Mouse (Mus musculus) urinary bladder, postnatal 10 days (tissue): ENCODE results near the gene Plxdc2.

Experiments
- DNase-seq: peaks from one replicate; pipeline ENCODE4 v3.0.0; 2022; ENCODE audit warnings: low spot score

Plxdc2 gene

DNA sequence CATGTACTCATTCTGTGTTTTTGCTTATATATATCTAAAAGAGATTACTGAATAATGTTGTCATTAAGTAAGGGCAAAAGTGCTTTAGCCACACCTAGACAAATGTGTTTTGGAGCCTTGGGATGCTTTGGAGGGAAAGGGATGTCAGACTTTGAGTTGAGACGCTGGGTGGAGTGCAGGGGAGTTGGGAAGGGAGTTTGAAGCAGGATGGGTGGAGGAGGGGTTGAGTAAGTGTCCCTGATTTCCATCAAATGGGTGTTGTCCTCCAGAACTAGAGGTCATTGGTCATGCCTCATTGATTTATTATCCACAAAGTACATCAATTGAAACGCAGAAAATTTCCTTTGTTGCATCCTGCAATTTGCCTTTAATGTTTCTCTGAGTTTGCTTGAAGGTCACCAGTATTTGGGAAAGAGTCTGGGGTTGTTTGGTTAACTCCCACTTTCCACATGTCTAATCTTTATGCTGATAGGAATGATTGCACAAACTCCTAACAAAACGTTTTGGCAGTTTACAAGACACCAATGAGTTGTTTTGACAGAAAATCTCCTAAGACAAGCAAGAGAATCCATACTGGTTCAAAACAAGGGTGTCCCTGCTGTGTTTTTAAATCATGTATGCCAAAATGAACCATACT, 58.4 kb downstream of the Plxdc2 start:
- no peak for DNase-seq

DNA sequence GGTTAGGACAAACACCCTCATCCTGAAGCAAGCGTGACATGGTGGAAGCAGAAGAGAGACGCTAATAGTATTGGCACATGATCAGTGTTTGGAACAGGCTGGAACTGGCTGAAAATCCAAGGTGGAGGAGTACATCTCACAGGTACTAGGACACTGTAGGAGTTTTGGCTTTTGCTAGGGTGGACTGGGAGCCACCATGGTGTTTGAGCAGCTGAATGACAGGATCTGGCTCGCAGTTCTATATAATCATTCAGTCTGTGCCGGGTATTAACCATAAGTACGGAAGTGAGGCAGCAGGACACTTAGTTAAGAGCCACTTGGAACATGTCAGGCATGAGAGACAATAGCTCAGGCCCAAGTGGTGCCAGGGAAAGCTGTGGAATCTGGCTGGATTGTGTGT, 82.9 kb downstream of the Plxdc2 start:
- DNase-seq: no peak

DNA sequence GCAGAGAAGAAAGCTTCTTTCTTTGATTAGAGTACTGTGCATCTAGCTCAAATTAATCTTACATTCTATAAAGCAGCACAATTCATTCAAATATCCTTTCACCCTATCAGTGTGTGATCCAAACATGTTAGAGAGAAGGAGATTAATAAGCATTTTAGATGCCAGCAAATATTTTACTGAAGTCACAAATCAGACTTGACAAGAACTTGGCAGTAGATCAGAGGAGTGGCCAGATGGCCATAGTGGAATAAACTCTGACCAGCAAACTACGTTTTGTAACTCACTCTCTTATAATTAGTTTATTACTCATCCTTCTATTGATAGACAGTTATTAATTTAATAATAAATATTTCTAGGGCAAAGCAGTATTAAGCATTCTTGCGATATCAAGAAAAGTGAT, 86.5 kb downstream of the Plxdc2 start:
- DNase-seq: no peak

DNA sequence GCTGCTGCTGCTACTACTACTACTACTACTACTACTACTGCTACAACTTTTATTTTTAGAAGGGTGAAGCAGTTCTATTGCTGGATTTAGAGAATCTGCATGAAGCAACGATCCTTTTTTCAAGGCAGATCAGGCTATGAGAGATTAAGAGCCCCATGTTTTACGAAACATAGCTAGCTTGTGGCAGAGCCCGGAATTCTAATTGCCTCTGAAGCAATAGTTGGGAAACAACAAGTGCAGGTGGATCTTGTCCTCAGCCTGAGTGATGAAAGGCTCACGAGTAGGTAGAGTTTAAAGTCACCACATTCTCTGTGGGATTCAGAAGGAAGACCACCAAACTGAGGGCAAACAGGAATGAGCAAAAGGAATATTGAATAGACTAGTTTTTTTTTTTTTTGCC, 91.8 kb downstream of the Plxdc2 start:
- DNase-seq: no peak

DNA sequence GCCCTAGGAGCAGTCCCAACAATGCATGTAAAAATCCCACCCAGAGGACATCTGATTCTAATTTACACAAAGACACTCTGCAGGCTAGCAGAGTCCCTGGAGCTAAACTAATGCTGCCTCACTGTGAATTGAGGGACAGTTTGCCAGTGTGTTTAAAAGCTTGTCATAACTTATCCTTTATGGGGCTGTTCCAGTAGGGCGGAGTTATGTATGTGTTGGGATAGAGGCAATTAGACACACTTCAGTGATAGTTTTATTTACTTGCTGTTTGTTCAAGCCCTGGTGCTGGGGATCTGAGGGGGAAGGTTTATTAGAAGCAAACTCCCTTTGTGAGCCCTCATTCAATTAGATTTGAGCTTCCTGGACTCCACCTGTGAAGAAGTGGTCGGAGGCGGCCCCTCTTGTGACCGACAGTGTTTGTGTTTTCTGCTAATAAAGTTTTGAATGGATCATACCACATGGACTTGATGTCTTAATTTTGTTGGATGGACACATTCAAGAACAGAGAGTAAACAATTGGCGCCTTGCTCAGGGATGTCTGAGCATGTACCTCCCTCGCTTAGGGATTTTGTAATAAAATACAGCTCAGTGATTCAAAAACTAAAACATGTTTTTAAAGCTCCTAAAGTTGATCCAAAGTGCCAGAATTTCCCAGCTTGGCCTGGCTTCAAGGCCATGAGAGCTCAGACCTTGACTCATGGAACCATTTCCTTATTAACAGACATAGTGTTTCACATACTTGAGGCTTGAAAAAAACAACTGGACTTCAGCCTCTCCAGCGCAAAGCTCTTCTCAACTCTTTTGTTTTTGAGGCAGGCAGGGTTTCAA, 94.9 kb downstream of the Plxdc2 start:
- DNase-seq: no peak

DNA sequence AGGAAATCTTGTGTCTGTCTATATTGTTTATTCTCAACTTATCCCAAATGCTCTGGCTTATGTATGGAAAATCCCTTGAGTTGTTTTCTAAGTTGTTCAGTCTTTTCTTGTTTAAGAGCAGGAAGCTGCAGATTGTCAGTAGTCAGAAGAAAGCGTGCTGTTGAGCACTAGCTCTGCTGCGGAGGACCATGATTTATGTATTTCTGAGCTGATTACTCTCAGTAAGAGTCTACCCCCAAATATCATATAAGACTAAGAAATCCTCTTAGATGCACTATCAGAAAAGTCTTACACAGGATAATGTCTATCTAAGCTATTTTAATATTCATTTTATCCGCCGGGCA, 95.5 kb downstream of the Plxdc2 start:
- DNase-seq: no peak

DNA sequence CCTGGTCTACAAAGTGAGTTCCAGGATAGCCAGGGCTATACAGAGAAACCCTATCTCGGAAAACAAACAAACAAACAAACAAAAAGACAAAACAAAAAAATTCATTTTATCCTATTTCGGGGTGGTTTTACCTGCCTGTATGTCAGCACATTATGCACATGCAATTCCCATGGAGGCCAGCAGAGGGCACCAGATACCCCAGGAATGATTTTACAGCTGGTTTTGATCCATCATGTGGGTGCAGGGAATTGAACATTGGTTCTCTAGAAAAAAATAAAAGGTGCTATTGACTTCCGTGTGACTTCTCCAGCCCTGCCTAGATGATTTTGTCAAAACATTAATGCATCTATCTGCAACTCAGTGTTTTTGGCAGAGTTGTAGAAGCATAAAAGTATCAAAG, 96.0 kb downstream of the Plxdc2 start:
- DNase-seq: no peak

DNA sequence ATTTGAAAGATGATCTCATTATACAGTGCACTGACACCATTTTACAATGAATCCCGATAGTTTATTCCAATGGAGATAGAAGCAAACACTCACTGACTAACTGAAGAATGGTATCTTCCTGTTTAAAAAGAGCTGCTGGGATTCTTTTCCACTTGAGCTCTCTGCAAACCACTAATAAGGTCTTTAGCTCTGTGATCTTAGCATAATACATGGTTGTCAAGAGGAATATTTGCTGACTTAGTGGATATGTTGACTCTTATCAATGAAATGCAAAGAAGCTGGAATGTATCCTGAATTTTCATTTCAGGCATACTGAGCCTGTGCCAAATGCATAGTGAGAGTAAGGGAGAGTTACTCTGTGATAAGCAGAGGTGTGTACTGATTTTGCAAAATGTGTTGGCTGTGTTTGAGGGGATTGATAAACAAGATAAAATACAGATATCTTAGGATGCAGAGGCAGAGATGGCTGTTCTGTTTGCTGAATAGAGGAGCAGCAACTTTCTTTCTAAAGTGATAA, 100.2 kb downstream of the Plxdc2 start:
- no peak for DNase-seq

DNA sequence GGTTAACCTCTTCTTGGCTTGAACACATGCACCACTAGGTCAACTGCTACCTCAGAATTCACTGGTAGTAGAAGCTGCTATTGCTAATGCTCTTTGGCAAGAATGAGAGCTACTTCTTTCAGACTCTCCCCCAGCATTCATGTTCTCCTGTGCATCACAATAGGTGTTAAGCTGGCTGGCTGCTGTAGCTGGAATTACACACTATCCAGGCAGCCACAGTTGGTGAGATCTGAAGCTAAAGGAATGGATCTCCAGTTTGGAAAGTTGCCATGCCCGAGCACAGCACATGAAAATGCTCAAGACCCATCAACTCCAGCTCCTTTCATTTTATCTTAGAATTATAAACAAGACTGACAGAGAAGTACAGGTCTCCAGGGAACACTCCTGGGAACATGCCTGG, 103.4 kb downstream of the Plxdc2 start:
- no peak for DNase-seq

DNA sequence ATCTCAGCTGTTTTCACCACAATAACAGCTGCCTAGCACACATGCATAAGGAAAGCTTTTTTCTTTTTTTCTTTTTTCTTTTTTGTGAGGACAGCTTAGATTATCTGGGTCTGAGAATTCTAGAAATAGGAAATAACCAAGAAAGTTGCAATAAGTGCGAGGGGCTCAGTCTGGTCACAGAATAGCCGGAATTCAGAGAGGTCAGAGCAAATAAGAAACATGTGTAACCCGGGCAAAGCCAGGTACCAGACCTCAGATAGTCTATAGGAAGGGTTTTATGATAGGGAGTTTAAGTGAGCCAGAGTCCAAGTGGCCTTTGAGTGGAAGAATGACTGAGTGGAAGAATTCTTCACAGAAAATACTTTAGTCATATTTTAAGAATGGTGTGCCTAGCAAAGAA, 114.0 kb downstream of the Plxdc2 start:
- DNase-seq: no peak

DNA sequence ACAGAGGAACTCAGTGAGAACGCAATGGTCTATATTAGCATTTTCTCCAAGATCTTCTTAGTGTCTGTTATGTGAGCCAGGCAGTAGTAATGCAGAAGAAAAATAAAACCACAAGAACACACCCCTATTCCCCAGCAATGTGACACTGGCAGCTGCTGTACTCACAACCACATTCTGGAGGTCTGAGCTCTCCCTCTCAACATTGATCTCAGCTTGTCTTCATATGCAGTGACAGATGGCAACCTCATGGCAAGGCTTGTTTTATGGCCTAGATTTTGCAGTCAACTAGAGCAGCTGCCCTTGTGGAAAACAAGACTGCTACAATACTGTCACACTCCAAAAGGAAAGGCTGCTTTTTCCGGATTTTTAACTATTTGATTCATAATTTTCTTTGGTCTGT, 127.8 kb downstream of the Plxdc2 start:
- no peak for DNase-seq

DNA sequence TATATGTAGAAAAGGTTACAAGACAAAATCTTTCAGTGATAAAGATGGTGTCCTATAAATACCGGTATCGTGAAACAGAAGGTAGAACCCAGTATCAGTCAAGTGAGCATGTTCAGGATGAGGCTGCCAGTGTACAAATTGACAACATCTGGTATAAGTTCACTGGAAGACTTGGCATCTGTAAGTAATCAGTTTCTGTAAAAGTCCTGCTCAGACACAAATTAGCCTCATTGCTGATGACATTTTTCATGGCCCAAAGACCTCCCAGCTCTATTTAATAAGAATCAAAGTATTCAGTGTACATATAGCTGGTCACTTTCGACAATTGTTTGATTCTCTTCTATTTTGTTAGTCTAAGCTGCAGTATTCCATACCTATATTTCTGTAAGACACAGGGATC, 129.9 kb downstream of the Plxdc2 start:
- DNase-seq: no peak

DNA sequence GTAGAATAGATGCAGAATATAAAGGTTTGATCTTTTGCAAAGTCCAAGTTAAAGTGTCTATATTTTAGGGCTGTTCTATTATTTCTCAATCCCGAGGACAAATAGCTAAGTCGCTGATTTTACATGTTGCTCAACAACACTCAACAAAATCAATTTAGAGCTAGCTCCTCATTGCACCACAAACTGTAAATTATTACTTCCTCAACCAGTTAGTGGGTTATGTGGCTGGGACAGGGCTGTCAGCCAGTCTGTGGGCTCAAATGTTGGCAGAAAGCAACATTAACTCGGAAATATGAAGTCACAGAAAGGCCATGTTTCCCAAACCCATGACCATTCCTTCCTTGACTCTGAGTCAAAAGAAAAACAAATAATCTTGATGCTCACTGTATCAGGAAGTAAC, 135.1 kb downstream of the Plxdc2 start:
- no peak for DNase-seq

DNA sequence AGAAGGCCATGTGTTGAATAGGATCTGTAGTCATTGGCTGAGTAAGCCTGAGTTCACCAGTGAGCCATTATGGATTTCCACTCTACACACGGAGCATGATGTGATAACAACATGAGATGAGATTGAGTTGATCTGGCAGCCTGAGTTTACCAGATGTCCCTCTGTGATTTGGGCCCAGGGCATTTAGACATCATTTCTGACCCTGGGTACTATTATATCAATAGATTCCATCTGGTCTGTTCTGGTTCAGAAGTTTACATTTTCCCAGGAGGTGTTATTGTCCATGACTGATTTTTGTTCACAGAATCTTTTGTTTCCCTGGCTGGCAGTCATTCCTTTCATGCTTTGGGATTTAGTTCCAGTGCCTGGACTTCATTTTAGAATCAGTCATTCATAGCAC, 146.7 kb downstream of the Plxdc2 start:
- no peak for DNase-seq

DNA sequence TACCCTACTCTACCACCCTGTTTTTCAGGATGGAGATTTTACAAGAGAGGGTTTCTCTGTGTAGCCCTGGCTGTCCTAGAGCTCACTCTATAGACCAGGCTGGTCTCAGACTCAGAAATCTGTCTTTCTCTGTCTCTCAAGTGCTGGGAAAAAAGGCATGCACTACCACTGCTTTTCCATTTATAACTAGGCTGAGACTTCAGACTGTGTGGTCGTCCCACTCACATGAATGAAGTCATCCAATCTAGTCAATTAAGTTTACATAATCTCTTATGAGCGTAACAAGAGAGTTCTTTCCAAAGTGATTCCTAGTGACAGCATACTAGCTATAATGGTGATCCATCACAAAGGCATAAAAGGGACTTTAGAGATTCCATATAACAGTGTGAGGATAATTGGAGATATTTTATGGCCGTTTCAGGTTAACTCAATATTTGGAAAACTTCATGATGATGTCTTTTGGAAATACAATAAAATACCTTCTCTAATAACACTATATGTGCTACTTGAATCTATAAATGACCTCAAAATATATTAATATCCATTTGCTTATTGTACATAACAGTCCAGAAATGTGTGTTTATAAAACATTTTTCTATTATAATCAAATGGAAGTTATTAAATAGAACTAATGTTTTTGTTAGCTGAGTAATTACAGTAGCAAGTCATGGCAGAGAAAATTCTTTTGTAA, 151.6 kb downstream of the Plxdc2 start:
- no peak for DNase-seq

DNA sequence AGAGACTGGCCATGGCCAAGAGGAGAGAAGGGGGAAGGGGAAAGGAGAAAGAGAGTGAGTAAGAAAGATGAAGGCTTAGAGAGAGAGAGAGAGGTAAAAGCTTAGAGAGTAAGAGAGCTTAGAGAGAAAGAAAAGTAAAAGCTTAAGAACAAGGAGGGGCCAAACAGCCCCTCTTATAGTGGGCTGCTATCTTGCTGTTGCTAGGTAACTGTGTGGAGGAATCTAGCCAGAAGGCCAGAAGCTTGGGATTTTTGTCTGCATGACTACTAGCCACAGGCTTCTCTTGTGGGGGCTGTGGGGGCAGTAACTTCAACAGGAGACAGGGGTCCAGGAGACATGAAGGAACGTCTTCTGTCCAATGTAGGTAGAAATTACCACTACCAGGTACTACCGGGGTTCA, 162.0 kb downstream of the Plxdc2 start:
- DNase-seq: no peak

DNA sequence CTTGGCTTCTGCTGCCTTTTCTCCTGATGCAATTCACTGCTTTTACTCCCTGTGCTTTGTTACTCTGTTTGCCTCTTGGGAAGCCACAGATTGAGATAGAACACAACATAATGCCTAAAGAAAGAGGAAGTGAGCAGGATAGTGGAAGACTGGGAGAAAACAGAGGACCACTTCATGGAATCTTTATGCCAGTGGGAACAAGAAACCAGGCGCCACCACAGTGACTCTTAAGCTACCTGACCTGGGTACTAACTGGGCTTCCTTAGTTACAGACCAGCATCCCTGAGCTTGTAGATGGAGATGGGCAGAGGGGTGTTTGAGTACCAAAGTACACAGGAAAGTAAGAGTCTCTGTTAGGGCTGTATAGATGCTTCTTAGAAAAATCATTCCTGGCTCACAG, 167.3 kb downstream of the Plxdc2 start:
- DNase-seq: no peak

DNA sequence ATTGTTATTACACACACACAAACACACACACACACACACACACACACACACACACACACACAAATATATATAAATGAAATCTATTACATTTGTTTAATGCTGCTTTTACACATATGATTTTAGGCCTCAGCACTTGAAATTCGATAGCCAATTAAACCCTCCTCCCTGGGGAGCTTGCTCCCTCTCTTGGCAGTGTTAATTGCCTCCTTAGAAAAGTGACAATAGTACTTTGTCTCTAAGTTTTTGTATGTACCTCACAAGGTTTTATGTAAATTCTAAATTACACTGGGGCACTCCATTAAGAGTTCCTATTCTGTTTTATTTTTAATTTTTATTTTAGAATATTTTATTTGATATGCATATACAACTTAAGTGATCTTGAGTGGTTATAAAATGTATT, 176.1 kb downstream of the Plxdc2 start:
- no peak for DNase-seq

DNA sequence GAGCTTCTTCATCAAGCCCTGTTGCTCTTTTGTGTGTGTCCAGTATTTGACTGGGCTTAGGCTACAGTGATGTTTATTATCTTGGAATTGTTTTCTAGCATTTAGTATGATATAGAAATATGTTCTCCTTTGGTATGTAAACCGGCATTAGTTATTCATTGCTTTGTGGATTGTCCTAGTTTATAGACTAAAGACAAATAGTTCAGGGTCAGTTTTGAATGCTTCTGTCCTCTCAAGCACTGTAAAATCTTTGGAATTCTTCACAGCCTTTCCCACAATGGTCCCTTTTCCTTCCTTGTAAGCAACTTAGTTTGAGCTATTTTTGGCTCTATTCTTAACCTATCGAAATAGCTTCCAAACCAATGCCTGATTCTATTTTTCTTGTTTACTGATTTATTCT, 178.5 kb downstream of the Plxdc2 start:
- no peak for DNase-seq

DNA sequence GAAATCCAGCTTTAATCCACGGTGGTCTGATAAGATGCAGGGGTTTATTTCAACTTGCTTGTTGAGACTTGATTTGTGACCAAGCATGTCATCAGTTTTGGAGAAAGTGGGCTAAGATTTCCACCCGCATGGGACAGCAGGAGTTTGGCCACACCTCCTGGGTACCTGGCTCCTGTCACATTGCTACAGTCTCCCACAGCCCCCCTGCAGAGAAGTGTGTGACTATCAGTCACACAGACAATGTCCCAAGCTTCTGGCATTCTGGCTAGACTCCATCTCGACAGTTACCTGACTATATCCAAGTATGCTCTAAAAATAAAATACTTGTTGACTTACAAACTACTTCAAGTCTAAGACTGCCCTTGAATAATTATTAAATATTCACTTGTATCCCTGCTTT, 185.1 kb downstream of the Plxdc2 start:
- no peak for DNase-seq

DNA sequence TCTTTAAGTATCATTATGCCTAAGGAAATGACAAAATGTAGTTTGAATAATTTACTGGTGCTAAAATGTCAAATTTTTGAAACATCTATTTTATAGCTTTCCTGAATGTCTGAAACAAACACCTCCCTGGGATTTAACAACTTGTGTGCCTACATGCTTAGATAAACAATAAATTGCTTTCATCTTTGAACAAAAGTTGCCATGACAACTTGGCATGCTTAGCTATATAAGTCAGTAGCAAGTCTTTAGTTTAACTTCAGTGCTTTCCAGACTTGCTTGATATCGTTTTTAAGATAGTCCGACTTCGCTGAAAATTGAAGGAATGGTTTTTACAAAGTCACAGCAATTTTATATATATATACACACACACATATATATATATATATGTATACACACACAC, 189.1 kb downstream of the Plxdc2 start:
- DNase-seq: no peak

DNA sequence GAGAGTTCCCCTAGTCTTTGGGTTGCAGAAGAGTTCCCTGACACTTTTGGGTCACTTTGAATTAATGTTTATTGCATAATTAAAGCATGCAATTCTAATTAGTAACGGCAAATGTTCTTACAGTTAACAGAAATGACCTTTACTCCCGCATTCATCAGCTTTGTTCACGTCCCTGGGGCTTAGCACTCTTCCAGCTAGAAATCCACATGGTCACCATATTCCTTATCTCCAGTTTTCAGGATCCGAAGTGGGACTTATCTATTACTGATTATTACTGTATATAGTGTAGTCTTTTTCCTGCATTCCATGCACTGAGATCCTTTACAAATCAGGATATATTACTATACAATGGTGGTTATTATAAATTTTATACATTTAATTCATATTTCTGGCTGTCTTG, 203.2 kb downstream of the Plxdc2 start:
- no peak for DNase-seq

DNA sequence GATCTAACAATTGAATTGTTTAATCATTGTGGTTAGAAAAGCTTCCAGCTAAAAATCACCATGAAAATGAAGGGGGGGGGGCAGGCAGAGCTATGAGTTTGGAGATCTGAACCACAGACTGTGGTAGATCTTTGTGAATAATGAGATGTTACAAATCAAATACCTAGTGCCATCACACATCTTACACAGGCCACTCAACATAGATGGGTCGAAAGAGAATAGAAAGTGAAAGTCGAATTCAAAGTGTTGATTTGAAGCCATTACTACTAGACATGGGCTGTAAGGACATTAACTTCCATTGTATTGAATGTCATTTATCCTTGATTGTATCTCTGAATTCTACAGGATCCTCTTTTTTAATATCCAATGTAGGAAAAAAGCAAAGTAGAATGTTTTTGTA, 212.2 kb downstream of the Plxdc2 start:
- DNase-seq: no peak
